Mouse (Mus musculus) CH12.LX (cell line): ENCODE data around the gene Eif3k.

Experiments
- BHLHE40 ChIP-seq: IDR thresholded peaks from 2 replicates; pipeline ENCODE4 v1.6.1; 2011; ENCODE audit warnings: mild to moderate bottlenecking, low read depth, low read length, improper control_type of control experiment
- CTCF ChIP-seq, 2 experiments: IDR thresholded peaks in 1 of 2; conservative IDR thresholded peaks in 1 of 2; 2 replicates each; pipeline ENCODE4 v1.5.1; 2011 to 2012; ENCODE audit warnings: low read depth in 2 of 2, low read length in 2 of 2, improper control_type of control experiment in 1 of 2, inconsistent platforms in 1 of 2, mild to moderate bottlenecking in 1 of 2, moderate library complexity in 1 of 2
- E2F4 ChIP-seq: IDR thresholded peaks from 2 replicates; pipeline ENCODE4 v1.6.1; 2011; ENCODE audit warnings: low read depth, low read length, improper control_type of control experiment; ENCODE audit not compliant: insufficient replicate concordance
- EP300 ChIP-seq: IDR thresholded peaks from 2 replicates; pipeline ENCODE4 v1.6.1; 2011; ENCODE audit warnings: low read length, improper control_type of control experiment
- ETS1 ChIP-seq: conservative IDR thresholded peaks from 2 replicates; pipeline ENCODE4 v1.6.1; 2012; ENCODE audit warnings: low read depth, mild to moderate bottlenecking, inconsistent platforms, low read length, improper control_type of control experiment, moderate library complexity
- JUND ChIP-seq: conservative IDR thresholded peaks from 2 replicates; pipeline ENCODE4 v1.6.1; 2011; ENCODE audit warnings: low read depth, low read length, improper control_type of control experiment
- MEF2A ChIP-seq: IDR thresholded peaks from 2 replicates; pipeline ENCODE4 v1.6.1; 2014; ENCODE audit warnings: low read depth, mild to moderate bottlenecking, inconsistent platforms, low read length, improper control_type of control experiment, borderline replicate concordance
- NRF1 ChIP-seq: IDR thresholded peaks from 2 replicates; pipeline ENCODE4 v1.6.1; 2014; ENCODE audit warnings: low read depth, mild to moderate bottlenecking, inconsistent platforms, low read length, improper control_type of control experiment, moderate library complexity
- POLR2A ChIP-seq: IDR thresholded peaks from 2 replicates; pipeline ENCODE4 v1.6.1; 2011; ENCODE audit warnings: low read depth, mild to moderate bottlenecking, improper control_type of control experiment, low read length

GRCm38 (mm10) chr7:29008714-29009113, 27.1 kb upstream of the Eif3k start:
- TF ChIP-seq CTCF (conservative IDR thresholded peaks at IDR 0.05 in 1 of 2, IDR thresholded peaks at IDR 0.05 in 1 of 2; ENCODE audit: low read depth in 2 of 2, low read length in 2 of 2), result no peak
- TF ChIP-seq EP300, result no peak
- no peak for TF ChIP-seq MEF2A
- no peak for TF ChIP-seq JUND
- no peak for TF ChIP-seq POLR2A
- no peak for TF ChIP-seq NRF1
- no peak for TF ChIP-seq E2F4
- TF ChIP-seq ETS1, result no peak
- TF ChIP-seq BHLHE40, result no peak
